Mouse (Mus musculus) hindbrain, embryonic 10.5 days (tissue): ENCODE measurements at regions not wholly inside any gene's neighbourhood (a gene's known extent, or its start where the extent isn't known, plus 50 kb on each side); places are given as distances from the start of the nearest gene placed in this dataset.

Source experiments
- DNase-seq: peaks from one replicate; pipeline ENCODE4 v3.0.0-alpha.2; 2017; ENCODE audit warnings: low spot score
- H3K27ac ChIP-seq: fragments of 300-500 bp; sonication (generic); 2 replicates; pipeline ENCODE4 v1.5.1; 2016; ENCODE audit warnings: mild to moderate bottlenecking, moderate library complexity
- H3K27me3 ChIP-seq: fragments of 300-500 bp; sonication (generic); 2 replicates; pipeline ENCODE4 v1.6.1; 2016; ENCODE audit warnings: mild to moderate bottlenecking; ENCODE audit not compliant: poor library complexity, insufficient read depth, severe bottlenecking
- H3K36me3 ChIP-seq: fragments of 300-500 bp; sonication (generic); 2 replicates; pipeline ENCODE4 v1.6.1; 2016; ENCODE audit warnings: mild to moderate bottlenecking, moderate library complexity
- H3K4me1 ChIP-seq: fragments of 300-500 bp; sonication (generic); replicated peaks from 2 replicates; pipeline ENCODE4 v1.6.1; 2016; ENCODE audit warnings: mild to moderate bottlenecking
- H3K4me3 ChIP-seq: fragments of 300-500 bp; sonication (generic); 2 replicates; pipeline ENCODE4 v1.5.1; 2016; ENCODE audit warnings: mild to moderate bottlenecking, moderate library complexity
- H3K9me3 ChIP-seq: fragments of 300-500 bp; sonication (generic); 2 replicates; pipeline ENCODE4 v1.6.1; 2016; ENCODE audit warnings: mild to moderate bottlenecking, moderate library complexity
- WGBS: fragments of 180-500 bp; shearing (Covaris S2); methylation state at CpG from one replicate; pipeline ENCODE4 v1.1.7; 2016; 5-methylcytosine and 5-hydroxymethylcytosine counted together

DNA sequence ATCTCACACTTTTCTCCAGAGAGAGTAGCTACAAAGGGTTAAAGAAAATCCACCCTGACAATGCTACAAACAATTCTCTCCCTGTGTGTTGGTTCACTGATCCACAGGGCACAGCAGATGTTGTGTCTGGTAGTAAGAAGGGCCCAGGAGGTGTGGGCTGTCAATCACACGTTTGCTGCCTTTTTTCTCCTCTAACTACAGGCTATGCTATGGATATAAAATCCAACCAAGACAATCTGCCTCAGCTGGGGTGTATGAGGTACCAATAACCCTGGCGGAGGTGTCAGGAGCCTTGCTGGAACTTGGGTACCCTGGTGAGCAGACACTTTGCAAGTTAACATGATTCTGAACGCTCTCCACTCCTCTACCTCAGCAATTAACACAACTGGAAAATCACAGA lies 1002.1 kb upstream of the Pou3f2 start:
- no peaks in the 10 kb centered on the region for H3K9me3 ChIP-seq
- H3K4me1 ChIP-seq = peaks cover 30% of the 10 kb centered on the region
- DNase-seq = peak; percentile 71
- H3K27ac ChIP-seq = peak overlapping the region; percentile 86
- no peaks in the 10 kb centered on the region for H3K27me3 ChIP-seq
- no peaks in the 10 kb centered on the region for H3K36me3 ChIP-seq
- 5% methylated on average over 3 of the region's 3 CpGs for WGBS
- H3K4me3 ChIP-seq = no peak overlapping the region

DNA sequence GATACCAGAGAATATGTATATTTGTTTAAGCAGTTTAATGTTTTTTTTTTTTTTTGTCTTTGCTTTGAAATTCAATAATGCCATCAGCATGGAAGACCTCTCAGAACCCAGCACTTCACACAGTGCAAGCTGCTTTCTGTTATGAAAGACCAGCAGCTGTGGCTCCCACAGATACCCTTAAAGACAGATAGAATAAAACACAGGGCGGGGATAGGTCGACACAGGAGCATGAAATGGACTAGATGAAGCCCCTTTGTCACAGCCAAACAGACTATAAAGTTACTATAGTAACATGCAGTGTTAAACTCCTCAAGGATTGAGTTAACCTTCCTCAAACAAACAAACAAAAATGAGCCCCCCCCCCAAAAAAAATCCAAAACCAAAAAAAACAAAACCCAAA lies 1003.1 kb upstream of the Pou3f2 start:
- WGBS = 3% methylated on average over 2 of the region's 2 CpGs
- Histone ChIP-seq H3K27ac (peak overlapping the region; percentile 86), H3K9me3 (no peaks in the 10 kb centered on the region), H3K4me3 (no peak overlapping the region), H3K27me3 (no peaks in the 10 kb centered on the region), H3K36me3 (no peaks in the 10 kb centered on the region), H3K4me1 (peaks cover 30% of the 10 kb centered on the region)
- DNase-seq = peak; percentile 47

DNA sequence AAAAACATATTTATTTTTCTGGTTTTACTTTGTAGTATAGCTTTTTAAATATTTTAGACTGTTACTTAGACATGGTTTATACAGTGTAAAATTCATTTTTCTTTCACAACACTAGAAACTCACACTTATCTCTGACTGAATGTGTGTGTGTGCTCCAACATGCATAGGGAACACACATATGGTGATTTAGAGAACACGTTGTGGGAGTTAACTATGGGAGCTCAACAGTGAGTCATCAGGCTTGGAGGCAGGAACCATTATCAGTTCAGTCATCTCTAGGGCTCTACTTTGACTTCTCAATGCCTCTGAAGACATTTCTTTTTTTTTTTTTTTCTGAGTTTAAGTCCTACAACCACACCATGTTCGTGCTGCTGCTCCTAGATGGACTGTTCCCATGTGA lies 997.5 kb upstream of the Mms22l start:
- WGBS = 83% methylated on average over 2 of the region's 2 CpGs
- DNase-seq = no peak
- Histone ChIP-seq H3K27me3 (no peaks in the 10 kb centered on the region), H3K9me3 (no peaks in the 10 kb centered on the region), H3K27ac (no peak overlapping the region), H3K4me3 (no peak overlapping the region), H3K4me1 (no peaks in the 10 kb centered on the region), H3K36me3 (no peaks in the 10 kb centered on the region)

DNA sequence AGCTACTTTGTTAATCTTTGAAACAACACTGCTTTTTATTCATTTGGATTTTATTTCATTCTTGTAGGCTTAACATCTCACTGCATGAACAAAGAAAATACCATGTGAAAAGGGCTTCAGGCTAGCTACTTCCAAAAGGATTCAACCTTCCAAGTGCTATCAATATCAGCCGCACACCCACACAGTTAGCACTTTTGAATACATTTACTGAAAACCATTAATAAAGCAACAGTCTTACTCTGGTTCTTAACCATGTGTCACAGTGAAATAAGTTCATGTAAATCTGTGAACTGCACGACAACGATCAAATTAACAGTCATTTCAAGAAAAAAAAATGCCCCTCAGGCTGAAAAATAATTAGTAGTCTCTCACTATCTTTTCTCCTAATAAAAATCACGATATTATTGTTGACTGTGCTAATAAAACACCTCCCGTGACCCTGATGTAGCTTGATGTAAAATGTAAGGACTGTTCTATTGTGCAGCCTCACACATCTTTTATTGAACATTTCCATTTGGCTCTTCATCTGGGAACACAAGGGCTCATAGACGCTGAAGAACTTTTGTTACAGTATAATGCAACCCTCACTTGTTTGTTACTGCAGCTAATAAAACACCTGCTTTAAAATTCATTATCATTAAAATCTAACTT lies 991.4 kb upstream of the Mms22l start:
- WGBS = 80% methylated on average over 6 of the region's 6 CpGs
- Histone ChIP-seq H3K4me3 (no peak overlapping the region), H3K27ac (no peak overlapping the region), H3K4me1 (0 out of 2 replicates have a peak, but pooled peaks cover 3% of the 10 kb centered on the region), H3K9me3 (no peaks in the 10 kb centered on the region), H3K27me3 (no peaks in the 10 kb centered on the region), H3K36me3 (no peaks in the 10 kb centered on the region)
- DNase-seq = no peak

DNA sequence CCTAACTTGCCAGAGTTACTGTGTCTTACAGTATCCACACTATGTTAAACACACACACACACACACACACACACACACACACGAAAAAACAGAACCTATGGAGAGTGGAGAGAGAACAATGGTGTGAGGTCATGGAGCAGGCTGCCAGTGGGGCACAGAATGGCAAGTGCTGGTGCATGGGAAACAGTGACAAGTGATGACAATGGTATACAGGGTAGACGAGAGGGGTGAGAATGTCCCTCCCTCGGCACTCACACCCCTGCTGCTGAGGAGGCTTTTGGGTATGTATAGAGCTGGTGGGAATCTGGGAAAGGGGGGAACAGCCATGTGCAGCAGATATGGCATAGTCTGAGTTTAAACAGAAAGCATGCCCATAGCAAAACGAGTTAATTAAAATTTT lies 985.4 kb upstream of the Mms22l start:
- Histone ChIP-seq H3K27me3 (no peaks in the 10 kb centered on the region), H3K4me3 (no peak overlapping the region), H3K4me1 (peaks cover 16% of the 10 kb centered on the region), H3K27ac (0 out of 2 replicates have a peak overlapping the region, but pooled peaks have one; percentile 16), H3K9me3 (no peaks in the 10 kb centered on the region), H3K36me3 (no peaks in the 10 kb centered on the region)
- peak; percentile 26 for DNase-seq
- 33% methylated on average over 4 of the region's 4 CpGs for WGBS

DNA sequence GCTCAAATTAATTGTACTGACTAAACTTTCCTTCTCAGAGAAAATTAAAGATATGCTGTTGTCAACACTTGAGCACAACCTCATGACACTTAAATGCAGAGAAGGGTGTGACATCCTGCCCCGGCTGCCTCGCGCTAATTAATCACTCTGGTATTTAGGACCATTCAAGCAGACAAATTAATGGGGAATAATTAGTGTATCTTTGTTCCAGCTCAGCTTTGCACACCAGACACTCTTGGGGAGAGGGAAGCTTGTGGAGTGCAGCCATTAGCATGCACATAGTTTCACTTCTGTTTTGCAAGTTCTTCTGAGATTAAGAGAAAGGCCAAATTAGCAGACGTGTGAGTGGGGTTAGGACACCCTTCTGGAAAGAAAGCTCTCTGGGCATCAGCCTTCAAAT lies 984.2 kb upstream of the Mms22l start:
- 61% methylated on average over 4 of the region's 4 CpGs for WGBS
- DNase-seq = peak; percentile 4
- Histone ChIP-seq H3K27me3 (no peaks in the 10 kb centered on the region), H3K27ac (no peak overlapping the region), H3K4me1 (peaks cover 16% of the 10 kb centered on the region), H3K4me3 (no peak overlapping the region), H3K9me3 (no peaks in the 10 kb centered on the region), H3K36me3 (no peaks in the 10 kb centered on the region)

DNA sequence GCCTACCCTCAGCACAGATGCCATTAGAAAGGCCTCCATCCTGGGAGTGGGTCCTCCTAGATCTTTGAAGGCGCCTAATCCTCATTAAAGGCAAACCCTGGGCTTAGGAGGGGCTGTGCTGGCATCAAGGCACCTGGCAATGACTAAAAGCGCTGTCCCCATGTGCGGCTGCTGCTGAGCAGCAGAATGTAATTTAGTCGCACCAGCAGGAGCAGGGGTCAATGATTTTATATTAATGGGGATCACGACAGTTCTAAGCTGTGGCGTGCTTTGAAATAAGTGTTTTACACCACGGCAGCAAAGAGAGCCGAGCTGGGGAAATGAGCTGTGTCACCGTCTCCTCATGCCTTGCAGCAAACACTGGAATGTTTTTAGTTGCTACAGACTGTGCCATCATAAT lies 982.3 kb upstream of the Mms22l start:
- Histone ChIP-seq H3K36me3 (0 out of 2 replicates have a peak, but pooled peaks cover under 1% of the 10 kb centered on the region), H3K9me3 (peaks cover 2% of the 10 kb centered on the region), H3K4me3 (no peak overlapping the region), H3K27ac (peak overlapping the region; percentile 58), H3K27me3 (no peaks in the 10 kb centered on the region), H3K4me1 (peaks cover 16% of the 10 kb centered on the region)
- WGBS = 44% methylated on average over 9 of the region's 9 CpGs
- peak; percentile 4 for DNase-seq
